Comparison of ENCODE assay signal across 15 mouse cellular contexts in the genomic region with DNA sequence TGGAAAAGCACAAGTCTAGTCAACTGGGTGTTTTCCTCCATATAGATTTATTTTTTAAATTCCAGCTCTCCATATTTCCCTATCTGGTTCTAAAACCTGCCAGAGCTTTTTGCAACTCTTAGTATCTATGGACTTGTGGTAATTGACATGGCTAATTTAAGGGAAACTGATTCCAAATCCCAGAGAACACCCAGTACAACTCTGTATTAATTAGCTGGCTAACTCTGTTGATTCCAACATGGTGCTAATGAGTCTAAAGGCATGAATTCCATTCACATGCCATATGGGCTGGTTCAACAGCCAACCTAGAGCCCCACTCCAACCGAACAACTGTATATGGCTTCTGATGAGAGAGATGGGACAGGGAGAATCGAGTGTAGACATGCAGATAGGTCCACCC.
"Had no signal": no experiment of that assay in that cellular context is flagged by ENCODE, and none has a peak within 500 bp of the region (broad histone marks: within the 10 kb centered on the region; RNA-seq: fewer than 3 reads in every experiment).

No protein-coding gene starts in this region.

- H3K4me3 ChIP-seq: midbrain, embryonic 10.5 days; midbrain, embryonic 12.5 days; neural tube, embryonic 12.5 days; stomach, embryonic 15.5 days had no signal

- H3K36me3 ChIP-seq: midbrain, embryonic 10.5 days; midbrain, embryonic 12.5 days; neural tube, embryonic 12.5 days; stomach, embryonic 15.5 days had no signal

- H3K9me3 ChIP-seq: midbrain, embryonic 10.5 days; midbrain, embryonic 12.5 days; neural tube, embryonic 12.5 days; stomach, embryonic 15.5 days had no signal

- H3K27me3 ChIP-seq: midbrain, embryonic 12.5 days; neural tube, embryonic 12.5 days; stomach, embryonic 15.5 days had no signal

- H3K4me2 ChIP-seq: lung, embryonic 14.5 days; midbrain, embryonic 12.5 days; neural tube, embryonic 12.5 days; stomach, embryonic 15.5 days had no signal

- ATAC-seq: midbrain, embryonic 16.5 days had no signal

- H3K27ac ChIP-seq: midbrain, embryonic 10.5 days; midbrain, embryonic 12.5 days; neural tube, embryonic 12.5 days; stomach, embryonic 15.5 days; stomach, postnatal 0 days had no signal

- DNase-seq: lung, adult 18-20 months; lung, embryonic 14.5 days; lung, postnatal 10 days; lung, postnatal 4 days; midbrain, embryonic 14.5 days; right cerebral cortex, postnatal 14 days; thymus, adult 2 months; thymus, postnatal 25 days; thymus, postnatal 4 days had no signal

- H3K4me1 ChIP-seq: neural tube, embryonic 12.5 days; stomach, embryonic 15.5 days had no signal

- H3K9ac ChIP-seq: lung, embryonic 14.5 days; midbrain, embryonic 12.5 days; neural tube, embryonic 12.5 days; stomach, embryonic 15.5 days had no signal
